Mouse (Mus musculus) cerebellum, postnatal 36 days (tissue): ENCODE results near the gene F2r.

ENCODE experiments used
- DNase-seq, 2 experiments: peaks; one replicate each; pipeline ENCODE4 v3.0.0; 2021 to 2022; ENCODE audit warnings: mixed read lengths in 2 of 2

Gene F2r

GRCm38 (mm10) chr13:95629751-95630150, 11.5 kb upstream of the F2r start:
- no peak for DNase-seq

GRCm38 (mm10) chr13:95626696-95627095, 8.4 kb upstream of the F2r start:
- no peak for DNase-seq

GRCm38 (mm10) chr13:95623042-95623441, 4.8 kb upstream of the F2r start:
- DNase-seq = no peak

DNA sequence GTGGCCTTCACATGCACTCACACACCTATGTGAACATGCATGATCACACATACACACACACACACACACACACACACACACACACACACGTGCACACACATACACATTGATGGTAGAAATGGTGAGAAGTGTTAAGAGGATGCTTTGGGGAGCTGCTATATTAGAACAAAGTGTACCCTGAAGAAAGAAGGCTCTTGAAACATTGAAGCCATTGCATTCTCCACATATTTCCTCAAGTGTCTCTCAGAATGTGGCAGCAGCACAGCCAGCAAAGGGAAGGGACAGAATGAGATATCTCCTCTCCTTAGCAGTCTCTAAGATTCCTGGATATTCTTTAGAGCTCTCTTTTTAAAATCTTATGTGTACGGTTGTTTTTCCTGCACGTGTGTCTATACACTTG, 3.3 kb upstream of the F2r start:
- DNase-seq = no peak

GRCm38 (mm10) chr13:95618859-95619258, 572 bp upstream of the F2r start:
- no peak for DNase-seq

- DNase-seq = no peak
Measured at GRCm38 (mm10) chr13:95617671-95618171, 566 bp downstream of the F2r start.

GRCm38 (mm10) chr13:95617082-95617670, 1.1 kb downstream of the F2r start:
- DNase-seq = no peak

DNA sequence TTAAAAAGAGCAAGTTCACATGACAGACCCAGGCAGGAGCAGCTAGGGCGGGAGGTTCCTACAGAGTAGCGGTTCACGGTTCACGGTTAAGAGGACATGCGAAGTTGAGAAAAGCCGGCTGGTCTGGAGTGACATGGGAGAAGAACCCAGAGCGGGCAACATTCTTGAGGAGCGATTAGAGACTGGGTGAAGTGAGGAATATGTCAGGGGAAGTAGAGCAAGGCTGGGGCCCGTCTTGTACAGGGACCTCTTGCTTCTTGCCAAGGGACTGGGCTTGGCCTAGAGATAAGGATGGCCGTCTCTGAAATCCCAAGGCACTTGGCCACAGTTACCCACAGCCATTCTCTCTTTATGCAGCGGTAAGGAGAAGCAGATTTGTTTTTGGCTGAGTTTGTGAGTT, 1.8 kb downstream of the F2r start:
- DNase-seq = no peak

DNA sequence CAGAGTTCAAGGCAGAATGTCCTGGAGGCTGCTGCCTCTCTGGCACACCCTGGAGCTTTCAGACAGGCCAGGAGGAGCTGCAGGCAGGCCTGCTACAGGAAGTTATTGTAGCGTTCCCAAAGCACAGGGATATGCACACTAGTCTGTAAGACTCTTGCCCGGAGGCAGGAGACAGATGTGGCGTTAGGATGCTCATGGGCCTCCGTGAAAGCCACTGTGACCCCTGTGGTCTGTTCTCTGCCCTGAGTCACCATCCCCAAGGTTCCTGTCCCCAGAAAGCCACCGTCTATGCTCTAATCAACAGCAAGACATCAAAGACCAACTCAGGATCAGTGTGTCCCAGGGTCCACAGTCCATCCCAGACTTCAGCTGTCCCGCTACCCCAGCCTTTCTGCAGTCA, 3.5 kb downstream of the F2r start:
- no peak for DNase-seq

- no peak for DNase-seq
Measured at GRCm38 (mm10) chr13:95612243-95612642, 6.0 kb downstream of the F2r start.

- DNase-seq = no peak
Measured at GRCm38 (mm10) chr13:95611752-95612151, 6.5 kb downstream of the F2r start.

- no peak for DNase-seq
Measured at GRCm38 (mm10) chr13:95610786-95611562, 7.3 kb downstream of the F2r start.

DNA sequence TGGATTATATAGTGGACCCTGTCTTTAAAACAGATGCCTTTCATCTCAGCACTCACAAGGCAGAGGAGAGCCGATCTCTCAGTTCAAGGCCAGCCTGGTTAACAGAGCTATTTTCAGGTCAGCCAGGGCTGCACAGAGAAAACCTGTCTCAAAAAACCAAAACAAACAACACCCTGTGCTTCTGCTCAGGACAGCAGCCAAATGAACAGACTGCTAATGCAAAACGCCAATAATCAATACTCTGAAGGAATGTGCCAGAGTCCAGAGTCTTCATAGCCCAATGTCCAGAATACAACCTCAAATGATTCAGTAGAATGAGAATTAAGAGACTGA, 9.2 kb downstream of the F2r start:
- DNase-seq = no peak

DNA sequence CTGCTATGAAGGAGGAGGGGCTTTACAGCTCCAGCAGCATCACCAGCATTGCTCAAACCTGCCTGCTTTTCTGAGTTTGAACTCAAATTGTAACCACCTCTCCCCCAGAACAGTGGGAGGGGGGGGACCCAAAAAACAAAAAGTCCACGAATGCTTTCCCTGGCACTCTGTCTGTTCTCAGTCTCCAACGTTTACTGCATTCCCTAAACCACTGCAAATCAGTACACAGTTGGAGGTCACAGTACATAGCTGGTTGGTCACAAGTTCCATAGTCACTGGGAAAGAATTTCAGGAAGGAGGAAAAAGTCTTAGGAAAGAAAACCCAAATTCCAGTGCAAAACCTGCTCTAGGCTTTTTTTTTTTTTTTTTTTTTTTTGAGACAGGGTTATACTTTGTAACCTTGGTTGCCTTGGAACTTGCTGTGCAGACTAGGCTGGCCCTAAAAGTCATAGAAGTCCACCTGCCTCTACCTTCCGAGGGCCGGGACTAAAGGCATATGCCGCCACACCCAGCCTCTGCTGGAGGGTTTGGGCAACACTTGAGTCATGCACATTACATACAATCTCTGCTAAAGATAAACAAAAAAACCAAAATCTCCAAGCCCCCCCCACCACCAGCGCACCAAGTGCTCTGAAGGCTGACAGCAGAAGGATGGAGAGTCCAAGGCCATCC, 9.7 kb downstream of the F2r start:
- no peak for DNase-seq

GRCm38 (mm10) chr13:95607019-95607418, 11.3 kb downstream of the F2r start:
- no peak for DNase-seq

DNA sequence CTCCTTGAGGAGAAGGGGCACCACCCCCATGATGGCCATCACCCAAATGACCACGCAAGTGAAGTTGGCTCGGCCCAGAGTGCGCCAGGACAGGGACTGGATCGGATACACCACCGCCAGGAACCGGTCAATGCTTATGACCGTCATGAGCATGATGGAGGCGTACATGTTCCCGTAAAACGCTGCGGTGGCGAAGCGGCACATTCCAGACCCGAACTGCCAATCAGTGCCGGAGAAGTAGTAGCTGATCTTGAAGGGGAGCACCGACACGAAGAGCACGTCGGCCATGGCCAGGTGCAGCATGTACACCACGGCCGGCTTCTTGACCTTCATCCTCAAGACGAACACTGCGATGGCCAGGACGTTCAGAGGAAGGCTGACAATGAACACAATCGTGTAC, 14.0 kb downstream of the F2r start:
- DNase-seq = no peak

GRCm38 (mm10) chr13:95599833-95600359, 18.4 kb downstream of the F2r start:
- no peak for DNase-seq

DNA sequence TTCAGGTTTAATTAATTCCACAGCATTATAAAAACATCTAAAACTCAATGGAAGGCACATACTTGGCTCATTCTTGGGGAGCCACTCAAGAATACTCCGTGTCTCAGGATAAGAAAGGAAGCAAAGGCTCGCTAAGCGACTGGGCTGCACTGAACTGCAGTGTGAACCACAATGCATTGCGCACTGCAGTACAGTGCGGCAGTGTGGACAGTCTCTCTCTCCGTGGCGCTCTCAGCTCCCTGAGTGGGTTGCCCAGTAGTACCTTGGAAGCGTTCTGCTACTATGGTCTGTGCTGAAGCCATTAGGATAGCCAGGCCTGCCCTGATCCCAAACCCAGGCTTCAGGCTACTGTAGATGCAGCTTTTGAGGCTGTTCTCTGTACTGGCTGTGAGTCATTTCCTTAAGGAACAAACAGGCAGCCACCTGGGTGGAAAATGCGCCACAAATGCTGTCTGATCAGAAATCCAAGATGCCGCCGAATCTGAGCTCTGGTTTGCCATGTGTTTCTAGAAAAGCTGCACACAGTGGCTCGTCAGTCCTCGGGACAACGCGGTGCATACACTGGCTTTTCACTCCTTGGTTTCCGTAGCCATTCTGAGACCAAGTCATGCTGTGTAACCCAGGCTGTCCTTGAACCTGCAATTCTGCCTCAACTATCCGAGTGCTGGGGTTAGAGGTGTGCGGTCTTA, 19.9 kb downstream of the F2r start:
- DNase-seq = no peak

DNA sequence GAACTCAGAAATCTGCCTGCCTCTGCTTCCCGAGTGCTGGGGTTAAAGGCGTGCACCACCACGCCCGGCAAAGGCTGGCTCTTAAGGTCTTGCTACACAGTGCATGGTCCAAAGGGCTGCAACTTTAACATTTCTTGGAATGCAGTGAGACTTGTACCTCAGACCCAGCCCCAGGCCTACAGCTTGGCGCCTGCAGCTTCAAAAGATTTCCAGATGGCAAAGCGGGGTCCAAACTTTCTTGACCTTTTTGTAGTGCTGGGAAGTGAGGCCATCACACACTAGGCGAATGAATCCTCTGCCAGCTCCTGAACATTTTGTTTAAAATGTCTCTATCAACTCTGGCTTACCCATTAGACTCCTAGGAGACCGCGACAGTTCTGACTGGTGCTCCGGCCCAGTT, 20.7 kb downstream of the F2r start:
- DNase-seq = no peak

DNA sequence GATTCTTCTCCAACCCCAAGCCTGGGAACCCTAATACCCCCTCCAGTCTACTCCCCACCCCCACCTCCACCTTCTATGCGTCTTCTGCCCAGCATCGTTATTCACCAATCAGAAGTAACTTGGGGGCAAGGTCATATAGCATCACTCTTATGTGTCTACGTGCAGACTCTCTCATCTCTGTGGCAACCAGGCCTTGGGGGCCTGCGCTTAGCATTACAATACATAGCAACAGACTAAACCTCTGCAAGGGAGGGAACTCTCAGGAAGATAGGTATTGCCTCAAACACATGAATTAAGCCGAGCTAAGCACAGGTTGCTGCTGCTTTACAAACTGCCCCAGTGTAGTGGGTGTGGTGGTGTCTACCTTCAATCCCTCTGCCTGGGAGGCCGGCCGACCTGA, 21.6 kb downstream of the F2r start:
- DNase-seq = no peak

DNA sequence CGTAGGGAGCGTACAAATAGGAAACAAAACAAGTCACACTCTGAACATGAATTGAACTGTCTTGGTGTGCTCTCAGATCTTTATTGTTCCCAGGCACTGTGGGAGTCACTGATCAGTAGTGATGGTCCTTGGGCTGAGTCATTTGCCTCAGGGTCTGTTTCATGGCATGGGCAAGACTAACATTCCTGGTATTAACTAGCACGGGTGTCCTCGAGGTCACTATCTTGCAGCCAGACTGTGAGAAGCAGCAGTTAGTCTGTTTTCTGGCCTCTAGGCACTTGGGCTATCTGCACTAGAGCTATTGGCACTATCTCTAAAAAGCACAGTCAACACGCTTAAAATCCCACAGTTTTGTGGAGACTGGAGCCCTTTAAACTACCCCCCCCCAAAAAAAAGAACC, 22.4 kb downstream of the F2r start:
- DNase-seq = no peak

DNA sequence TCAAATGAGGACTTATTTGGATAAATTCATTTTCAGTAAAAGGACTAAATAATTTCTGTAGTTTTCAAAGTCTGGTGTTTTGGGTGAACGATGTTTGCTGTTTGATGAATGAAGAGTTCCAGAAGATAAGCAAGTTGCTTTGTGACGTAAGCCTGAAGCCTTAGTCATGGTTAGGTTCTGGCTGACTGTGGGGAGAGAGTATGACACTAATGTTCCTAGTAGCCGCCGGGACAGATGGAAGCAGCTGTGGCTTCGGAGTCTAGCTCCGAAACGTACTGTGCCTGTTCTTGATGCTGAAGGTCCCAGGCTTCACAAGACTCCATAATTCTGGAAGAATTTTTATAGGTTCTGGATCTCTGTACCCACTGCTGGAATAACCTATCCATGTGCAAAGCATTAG, 22.9 kb downstream of the F2r start:
- no peak for DNase-seq

DNA sequence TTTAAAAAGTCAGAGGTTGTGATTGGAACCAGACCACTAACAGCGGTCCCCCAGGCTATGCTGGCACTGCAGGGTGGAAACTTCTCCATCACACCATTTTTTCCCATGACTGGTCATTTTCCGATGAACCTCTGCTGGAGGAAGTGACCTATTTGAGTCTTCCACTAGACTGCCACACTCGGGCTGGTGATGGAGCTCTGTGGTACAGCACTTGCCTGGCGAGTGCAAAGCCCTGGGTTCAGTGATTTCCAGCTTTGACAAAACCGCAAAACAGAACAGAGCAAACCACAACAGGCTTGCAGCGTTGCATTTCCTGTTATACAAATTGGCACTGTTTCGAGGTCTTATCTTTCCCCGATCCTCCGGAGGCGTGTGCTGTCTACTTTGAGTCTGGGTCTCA, 25.4 kb downstream of the F2r start:
- no peak for DNase-seq
